Mouse (Mus musculus) macrophage (primary cell): Measurements from ENCODE around the gene Dhrs1. TPM values are rescaled to one million over a fixed set of nuclear protein-coding genes. Genes with fewer than 3 reads are reported as not detected.
A peak's percentile ranks its signal among the peaks of the same experiment; 100 is the strongest.

Source experiments
- H3K27ac ChIP-seq: fragments of 350-480 bp; formaldehyde crosslinking; 2 replicates; pipeline ENCODE4 v1.9.0; 2021
- H3K36me3 ChIP-seq: fragments of 350-480 bp; formaldehyde crosslinking; 2 replicates; pipeline ENCODE4 v1.9.0; 2021; ENCODE audit errors: inconsistent target
- H3K4me3 ChIP-seq: fragments of 350-480 bp; formaldehyde crosslinking; 2 replicates; pipeline ENCODE4 v1.9.0; 2021; ENCODE audit errors: inconsistent target
- H3K79me2 ChIP-seq: fragments of 350-480 bp; formaldehyde crosslinking; 2 replicates; pipeline ENCODE4 v1.9.0; 2021; ENCODE audit errors: inconsistent target
- WGBS: methylation state at CpG from one replicate; pipeline ENCODE4 v1.1.7; 2026; ENCODE audit warnings: inconsistent platforms; ENCODE audit not compliant: missing documents; 5-methylcytosine and 5-hydroxymethylcytosine counted together
- polyA plus RNA-seq: library from polyadenylated mRNA; stranded (reverse); fragments of 250-400 nt; gene quantifications from 3 replicates; pipeline ENCODE4 v1.2.4, GENCODE M21; 2018; ENCODE audit warnings: inconsistent platforms

Dhrs1 gene
- polyA plus RNA-seq, 1 experiment from 2014 or later = 106 TPM

GRCm38 (mm10) chr14:55721700-55722437 lies 23.6 kb downstream of the Dhrs1 start, which contains the start of gene Rabggta:
Gene Rabggta (minus strand): TSS chr14:55722263.
- WGBS = 2% methylated on average over 50 of the region's 50 CpGs
- Histone ChIP-seq H3K36me3 (peaks cover 28% of the 10 kb centered on the region), H3K79me2 (no peaks in the 10 kb centered on the region), H3K27ac (peak within 1 kb of the TSS; percentile 41), H3K4me3 (peak within 1 kb of the TSS; percentile 35)

GRCm38 (mm10) chr14:55721076-55721475 lies 24.4 kb downstream of the Dhrs1 start:
- Histone ChIP-seq H3K4me3 (peak overlapping the region; percentile 35; the same call in 1 of the 2 replicates), H3K79me2 (no peaks in the 10 kb centered on the region), H3K36me3 (peaks cover 34% of the 10 kb centered on the region), H3K27ac (no peak overlapping the region)
- WGBS = 93% methylated on average over 6 of the region's 6 CpGs

- Histone ChIP-seq H3K4me3 (no peak overlapping the region), H3K79me2 (no peaks in the 10 kb centered on the region), H3K36me3 (peaks cover 34% of the 10 kb centered on the region), H3K27ac (no peak overlapping the region)
- WGBS = 97% methylated on average over 12 of the region's 12 CpGs
These were observed 24.8 kb downstream of the Dhrs1 start for GRCm38 (mm10) chr14:55720666-55721065.

- Histone ChIP-seq H3K4me3 (no peak overlapping the region), H3K36me3 (peaks cover 34% of the 10 kb centered on the region), H3K79me2 (no peaks in the 10 kb centered on the region), H3K27ac (no peak overlapping the region)
- 83% methylated on average over 6 of the region's 6 CpGs for WGBS
These were observed 25.8 kb downstream of the Dhrs1 start for GRCm38 (mm10) chr14:55719737-55720136.

- Histone ChIP-seq H3K79me2 (no peaks in the 10 kb centered on the region), H3K36me3 (peaks cover 34% of the 10 kb centered on the region), H3K4me3 (no peak overlapping the region), H3K27ac (no peak overlapping the region)
- WGBS = 93% methylated on average over 8 of the region's 8 CpGs
These were observed 28.6 kb downstream of the Dhrs1 start for GRCm38 (mm10) chr14:55716884-55717283.

GRCm38 (mm10) chr14:55716271-55716670 lies 29.2 kb downstream of the Dhrs1 start:
- 100% methylated on average over 6 of the region's 6 CpGs for WGBS
- peaks cover 34% of the 10 kb centered on the region for H3K36me3 ChIP-seq
- H3K27ac ChIP-seq = no peak overlapping the region
- H3K4me3 ChIP-seq = no peak overlapping the region
- no peaks in the 10 kb centered on the region for H3K79me2 ChIP-seq

- Histone ChIP-seq H3K79me2 (no peaks in the 10 kb centered on the region), H3K27ac (no peak overlapping the region), H3K36me3 (peaks cover 33% of the 10 kb centered on the region), H3K4me3 (no peak overlapping the region)
- WGBS = 46% methylated on average over 6 of the region's 6 CpGs
These were observed 30.6 kb downstream of the Dhrs1 start for GRCm38 (mm10) chr14:55714893-55715292.

GRCm38 (mm10) chr14:55713729-55714122 lies 31.8 kb downstream of the Dhrs1 start, which contains the start of gene Tgm1:
Gene Tgm1 (minus strand): TSS chr14:55713926.
- no peak within 1 kb of the TSS for H3K27ac ChIP-seq
- WGBS = 25% methylated on average over 4 of the region's 4 CpGs
- peaks cover 22% of the 10 kb centered on the region for H3K36me3 ChIP-seq
- no peaks in the 10 kb centered on the region for H3K79me2 ChIP-seq
- H3K4me3 ChIP-seq = no peak within 1 kb of the TSS; the same call in 1 of the 2 replicates

GRCm38 (mm10) chr14:55713007-55713728 lies 32.3 kb downstream of the Dhrs1 start:
- Histone ChIP-seq H3K4me3 (no peak overlapping the region; the same call in 1 of the 2 replicates), H3K36me3 (peaks cover 17% of the 10 kb centered on the region), H3K79me2 (no peaks in the 10 kb centered on the region), H3K27ac (no peak overlapping the region)
- 23% methylated on average over 25 of the region's 25 CpGs for WGBS

GRCm38 (mm10) chr14:55711786-55712185 lies 33.7 kb downstream of the Dhrs1 start:
- H3K79me2 ChIP-seq = no peaks in the 10 kb centered on the region
- WGBS = 86% methylated on average over 7 of the region's 7 CpGs
- no peak overlapping the region for H3K27ac ChIP-seq
- H3K36me3 ChIP-seq = peaks cover 5% of the 10 kb centered on the region; the same call in 1 of the 2 replicates
- H3K4me3 ChIP-seq = no peak overlapping the region

GRCm38 (mm10) chr14:55709509-55709908 lies 36.0 kb downstream of the Dhrs1 start:
- H3K27ac ChIP-seq = no peak overlapping the region
- no peaks in the 10 kb centered on the region for H3K36me3 ChIP-seq
- no peak overlapping the region for H3K4me3 ChIP-seq
- H3K79me2 ChIP-seq = no peaks in the 10 kb centered on the region
- WGBS = 99% methylated on average over 4 of the region's 4 CpGs

- Histone ChIP-seq H3K79me2 (no peaks in the 10 kb centered on the region), H3K27ac (no peak overlapping the region), H3K4me3 (no peak overlapping the region), H3K36me3 (no peaks in the 10 kb centered on the region)
- 94% methylated on average over 5 of the region's 5 CpGs for WGBS
These were observed 38.1 kb downstream of the Dhrs1 start for GRCm38 (mm10) chr14:55707397-55707796.

GRCm38 (mm10) chr14:55706051-55706600 lies 39.4 kb downstream of the Dhrs1 start:
- Histone ChIP-seq H3K79me2 (no peaks in the 10 kb centered on the region), H3K27ac (no peak overlapping the region), H3K4me3 (no peak overlapping the region), H3K36me3 (no peaks in the 10 kb centered on the region)
- 97% methylated on average over 8 of the region's 8 CpGs for WGBS

- Histone ChIP-seq H3K36me3 (no peaks in the 10 kb centered on the region), H3K4me3 (no peak overlapping the region)
- WGBS = 93% methylated on average over 6 of the region's 6 CpGs
These were observed 42.7 kb downstream of the Dhrs1 start for GRCm38 (mm10) chr14:55702761-55703160.

GRCm38 (mm10) chr14:55701131-55701530 lies 44.4 kb downstream of the Dhrs1 start:
- no peak overlapping the region for H3K27ac ChIP-seq
- no peaks in the 10 kb centered on the region for H3K36me3 ChIP-seq
- WGBS = 89% methylated on average over 8 of the region's 9 CpGs
- no peaks in the 10 kb centered on the region for H3K79me2 ChIP-seq
- no peak overlapping the region for H3K4me3 ChIP-seq

More at GRCm38 (mm10) chr14:55702761-55703160, 42.7 kb downstream of the Dhrs1 start:
- no peaks in the 10 kb centered on the region for H3K79me2 ChIP-seq
- no peak overlapping the region for H3K27ac ChIP-seq
